Mouse (Mus musculus): ENCODE results near the gene Eml6. TPM values are rescaled to one million over a fixed set of nuclear protein-coding genes. Genes with fewer than 3 reads are reported as not detected.
"Not testable (repeated sequence)": the region's sequence is repeated elsewhere in the genome, so short reads cannot be mapped to it uniquely, and the experiment has no call there.

Eml6 gene
- polyA plus RNA-seq, 1 experiment from 2014 or later: 3.6 TPM

- H3K27me3 ChIP-seq: no peaks in the 10 kb centered on the region
- no peaks in the 10 kb centered on the region for H3K9me3 ChIP-seq
- no peaks in the 10 kb centered on the region for H3K36me3 ChIP-seq
- H3K4me1 ChIP-seq: no peaks in the 10 kb centered on the region
- no peak overlapping the region for H3K4me2 ChIP-seq (replicated peaks)
- no peak overlapping the region for H3K27ac ChIP-seq (replicated peaks)
- no peak for ATAC-seq (replicated peaks)
- no peak overlapping the region for H3K9ac ChIP-seq (replicated peaks)
- no peak overlapping the region for H3K4me3 ChIP-seq
These were observed 188.8 kb downstream of the Eml6 start for GRCm38 (mm10) chr11:29837066-29837465.

DNA sequence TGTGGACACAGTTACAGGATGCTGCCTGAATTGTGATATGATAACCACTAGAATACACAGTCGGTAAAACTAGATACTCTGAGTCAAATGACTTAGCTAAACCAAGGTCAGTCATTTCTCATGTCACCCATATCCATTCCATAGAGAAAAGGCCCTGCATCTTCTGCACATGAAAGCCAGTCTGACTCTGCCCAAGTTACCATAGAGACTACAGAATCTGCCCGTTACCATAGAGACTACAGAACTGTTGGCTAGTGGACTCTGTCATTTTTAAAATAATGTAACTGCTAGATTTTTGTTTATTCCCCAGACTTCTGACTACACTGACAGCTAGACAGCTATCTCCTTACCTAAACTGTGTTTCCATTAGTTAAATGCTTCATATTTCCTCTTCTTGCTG, 198.1 kb downstream of the Eml6 start:
- H3K36me3 ChIP-seq: no peaks in the 10 kb centered on the region
- no peak overlapping the region for H3K27ac ChIP-seq (replicated peaks)
- no peak overlapping the region for H3K4me3 ChIP-seq
- no peaks in the 10 kb centered on the region for H3K4me1 ChIP-seq
- H3K27me3 ChIP-seq: 0 out of 2 replicates have a peak, but pooled peaks cover 4% of the 10 kb centered on the region
- H3K9ac ChIP-seq (replicated peaks): no peak overlapping the region
- H3K9me3 ChIP-seq: no peaks in the 10 kb centered on the region
- no peak overlapping the region for H3K4me2 ChIP-seq (replicated peaks)
- WGBS: 85% methylated on average over 2 of the region's 2 CpGs
- no peak for ATAC-seq (replicated peaks)

DNA sequence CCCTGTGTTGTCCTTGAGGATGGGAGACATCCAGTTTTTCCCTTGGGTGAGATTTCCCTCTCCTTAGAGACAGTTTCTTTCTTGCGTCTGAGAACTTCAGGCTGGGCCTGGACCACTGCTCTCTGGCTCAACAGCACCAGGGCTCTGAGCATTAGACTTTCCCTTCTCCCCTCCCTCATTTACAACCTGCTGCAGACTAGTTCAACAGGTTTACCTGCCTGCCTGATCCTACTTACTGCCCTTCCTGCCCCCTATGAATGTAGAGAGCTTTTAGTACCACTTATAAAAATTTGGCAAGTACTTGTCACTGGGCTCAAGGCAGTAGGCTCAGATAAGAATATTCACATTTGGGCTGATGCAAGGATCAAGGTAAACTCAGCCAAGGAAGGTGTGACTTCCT, 199.8 kb downstream of the Eml6 start:
- no peak for ATAC-seq (replicated peaks)
- Histone ChIP-seq H3K4me3 (no peak overlapping the region), H3K9me3 (no peaks in the 10 kb centered on the region), H3K27ac (replicated peaks) (no peak overlapping the region), H3K4me1 (no peaks in the 10 kb centered on the region), H3K9ac (replicated peaks) (no peak overlapping the region), H3K36me3 (no peaks in the 10 kb centered on the region), H3K27me3 (0 out of 2 replicates have a peak, but pooled peaks cover 4% of the 10 kb centered on the region), H3K4me2 (replicated peaks) (no peak overlapping the region)
- 100% methylated on average over 1 of the region's 1 CpGs for WGBS

DNA sequence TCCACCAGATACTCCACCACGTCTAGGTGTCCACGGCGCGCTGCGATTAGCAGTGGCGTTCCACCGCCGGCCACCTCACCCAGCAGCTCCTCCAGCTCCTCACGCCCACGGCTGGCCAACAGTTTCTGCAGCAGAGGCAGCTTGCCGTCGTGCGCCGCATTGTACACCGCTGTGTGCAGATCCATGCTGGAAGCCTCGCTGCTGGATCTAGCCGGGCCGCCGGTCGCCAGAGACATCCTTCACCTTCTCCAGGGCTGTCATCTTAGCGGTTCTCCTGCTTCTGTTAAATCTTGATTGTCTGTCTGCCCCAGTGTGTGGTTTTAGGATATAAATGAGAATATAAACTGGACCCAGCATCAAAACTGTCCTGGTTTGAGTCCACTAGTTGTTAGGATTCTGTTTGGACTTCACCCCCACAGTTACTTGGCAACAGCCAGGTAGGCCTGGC, 200.5 kb downstream of the Eml6 start, which contains the start of gene 4931440F15Rik:
4931440F15Rik (minus strand) TSS at position 398 of the 448 bp plus-strand sequence.
- WGBS: 46% methylated on average over 21 of the region's 21 CpGs

DNA sequence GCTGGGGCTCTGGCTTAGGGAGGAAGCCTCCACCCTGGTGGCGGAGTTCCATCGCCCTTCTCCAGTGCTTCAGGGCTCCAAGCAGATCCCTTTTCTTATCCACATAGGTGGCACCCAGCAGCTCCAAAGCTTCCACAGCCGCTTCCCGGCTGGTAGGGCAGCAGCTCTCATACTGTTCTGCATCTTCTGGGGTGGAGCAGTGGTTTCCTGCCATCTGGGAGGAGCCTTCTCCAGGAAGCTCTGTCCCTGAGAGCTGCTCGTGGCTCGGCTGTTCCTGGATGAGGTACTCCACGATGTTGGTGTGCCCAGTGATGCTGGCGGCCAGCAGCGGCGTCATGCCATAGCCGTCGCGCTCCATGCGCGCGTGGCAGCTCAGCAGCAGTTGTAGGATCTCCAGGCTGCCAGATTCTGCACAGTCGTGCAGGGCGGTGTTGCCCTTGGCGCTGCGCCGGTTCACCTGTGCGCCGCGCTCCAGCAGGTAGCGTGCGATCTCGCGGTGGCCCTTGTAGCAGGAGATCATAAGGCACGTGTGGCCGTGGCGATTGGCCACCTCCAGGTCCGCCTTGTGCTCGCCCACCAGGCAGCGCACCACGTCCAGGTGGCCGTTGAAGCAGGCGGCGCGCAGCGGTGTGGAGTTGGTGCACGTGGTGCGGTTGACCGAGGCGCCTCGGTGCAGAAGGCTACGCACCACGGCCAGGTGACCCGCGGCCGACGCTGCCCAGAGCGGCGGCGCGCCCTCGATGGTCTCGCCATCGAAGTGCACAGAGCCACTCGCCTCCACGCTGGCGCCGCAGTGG, 201.2 kb downstream of the Eml6 start:
- H3K9me3 ChIP-seq: not testable (repeated sequence)

More for the DNA sequence above, 200.5 kb downstream of the Eml6 start, which contains the start of gene 4931440F15Rik:
- not testable (repeated sequence) for H3K27me3 ChIP-seq; H3K36me3 ChIP-seq; H3K4me1 ChIP-seq; H3K9me3 ChIP-seq; H3K27ac ChIP-seq (replicated peaks); H3K9ac ChIP-seq (replicated peaks)
- peak within 1 kb of the TSS; percentile 13; the same call in 1 of the 2 replicates for H3K4me3 ChIP-seq
- peak; percentile 29; the same call in 1 of the 2 replicates for ATAC-seq (replicated peaks)
- H3K4me2 ChIP-seq (replicated peaks): peak within 1 kb of the TSS; percentile 27; the same call in 1 of the 2 replicates

GRCm38 (mm10) chr11:29823141-29823540, 202.7 kb downstream of the Eml6 start:
- Histone ChIP-seq H3K36me3 (no peaks in the 10 kb centered on the region), H3K9ac (replicated peaks) (no peak overlapping the region), H3K4me3 (no peak overlapping the region), H3K4me1 (no peaks in the 10 kb centered on the region), H3K4me2 (replicated peaks) (no peak overlapping the region), H3K9me3 (no peaks in the 10 kb centered on the region), H3K27me3 (0 out of 2 replicates have a peak, but pooled peaks cover 4% of the 10 kb centered on the region), H3K27ac (replicated peaks) (no peak overlapping the region)
- ATAC-seq (replicated peaks): no peak
- 92% methylated on average over 2 of the region's 2 CpGs for WGBS

More for the DNA sequence above, 201.2 kb downstream of the Eml6 start:
- H3K4me1 ChIP-seq; H3K36me3 ChIP-seq; H3K9ac ChIP-seq (replicated peaks); H3K27ac ChIP-seq (replicated peaks); H3K27me3 ChIP-seq: not testable (repeated sequence)
- ATAC-seq (replicated peaks): peak; percentile 64
- WGBS: 29% methylated on average over 62 of the region's 62 CpGs
- Histone ChIP-seq H3K4me2 (replicated peaks) (peak overlapping the region; percentile 27; the same call in 1 of the 2 replicates), H3K4me3 (peak overlapping the region; percentile 13; the same call in 1 of the 2 replicates)

DNA sequence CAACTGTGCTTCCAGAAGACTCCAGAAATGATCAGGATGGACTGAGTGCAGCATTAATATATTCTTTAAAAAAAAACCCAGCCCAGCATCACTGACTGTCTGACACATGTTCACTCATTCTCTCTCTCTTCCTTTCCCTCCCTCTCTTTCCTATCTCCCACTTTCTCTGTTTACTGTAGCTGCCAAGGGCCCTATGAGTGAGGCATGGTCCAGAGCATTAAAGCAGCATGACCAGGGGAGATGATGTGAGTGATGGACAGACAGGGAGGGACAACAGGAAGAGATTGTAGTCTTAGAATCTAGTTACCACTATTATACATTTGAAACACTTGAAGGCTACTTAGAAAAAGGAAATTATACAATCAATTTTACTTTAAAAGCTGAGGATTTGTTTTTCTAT, 210.2 kb downstream of the Eml6 start:
- ATAC-seq (replicated peaks): no peak
- no peaks in the 10 kb centered on the region for H3K36me3 ChIP-seq
- H3K4me1 ChIP-seq: no peaks in the 10 kb centered on the region
- H3K4me2 ChIP-seq (replicated peaks): no peak overlapping the region
- H3K9me3 ChIP-seq: no peaks in the 10 kb centered on the region
- H3K27ac ChIP-seq (replicated peaks): no peak overlapping the region
- no peak overlapping the region for H3K4me3 ChIP-seq
- H3K27me3 ChIP-seq: no peaks in the 10 kb centered on the region
- H3K9ac ChIP-seq (replicated peaks): no peak overlapping the region

- Histone ChIP-seq H3K27ac (replicated peaks) (no peak overlapping the region), H3K36me3 (no peaks in the 10 kb centered on the region), H3K4me2 (replicated peaks) (no peak overlapping the region), H3K4me3 (no peak overlapping the region), H3K9ac (replicated peaks) (no peak overlapping the region), H3K4me1 (no peaks in the 10 kb centered on the region), H3K9me3 (no peaks in the 10 kb centered on the region), H3K27me3 (no peaks in the 10 kb centered on the region)
- WGBS: 88% methylated on average over 3 of the region's 3 CpGs
- no peak for ATAC-seq (replicated peaks)
These were observed 210.6 kb downstream of the Eml6 start for GRCm38 (mm10) chr11:29815261-29815660.

GRCm38 (mm10) chr11:29813267-29813666, 212.6 kb downstream of the Eml6 start:
- Histone ChIP-seq H3K9ac (replicated peaks) (no peak overlapping the region), H3K4me3 (no peak overlapping the region), H3K27ac (replicated peaks) (no peak overlapping the region), H3K4me1 (no peaks in the 10 kb centered on the region), H3K4me2 (replicated peaks) (no peak overlapping the region), H3K36me3 (no peaks in the 10 kb centered on the region), H3K9me3 (no peaks in the 10 kb centered on the region), H3K27me3 (no peaks in the 10 kb centered on the region)
- ATAC-seq (replicated peaks): no peak
- 98% methylated on average over 1 of the region's 1 CpGs for WGBS

DNA sequence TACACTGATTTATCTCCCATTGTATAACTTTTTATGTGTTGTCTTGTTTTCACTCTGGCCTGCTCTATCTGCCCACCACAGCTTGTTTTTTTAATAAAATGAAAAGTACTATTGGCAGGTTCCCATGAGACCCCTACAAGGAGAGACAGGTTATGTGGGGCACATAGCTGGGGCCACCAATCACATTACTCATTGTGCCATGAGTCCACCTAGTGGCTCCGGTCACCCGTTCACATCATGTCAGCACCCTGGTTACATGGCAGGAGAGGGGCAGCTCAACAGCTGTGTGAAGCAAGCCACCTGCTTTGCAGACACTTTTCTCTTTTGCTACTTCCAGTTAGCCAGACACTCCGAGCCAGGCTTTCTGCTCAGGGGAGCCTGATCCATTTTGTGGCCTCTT, 213.4 kb downstream of the Eml6 start:
- Histone ChIP-seq H3K9me3 (no peaks in the 10 kb centered on the region), H3K27ac (replicated peaks) (no peak overlapping the region), H3K36me3 (no peaks in the 10 kb centered on the region), H3K4me3 (no peak overlapping the region), H3K4me1 (no peaks in the 10 kb centered on the region), H3K27me3 (no peaks in the 10 kb centered on the region), H3K9ac (replicated peaks) (no peak overlapping the region), H3K4me2 (replicated peaks) (no peak overlapping the region)
- WGBS: 84% methylated on average over 3 of the region's 3 CpGs
- ATAC-seq (replicated peaks): no peak

GRCm38 (mm10) chr11:29810324-29810723, 215.5 kb downstream of the Eml6 start:
- Histone ChIP-seq H3K9ac (replicated peaks) (no peak overlapping the region), H3K27ac (replicated peaks) (no peak overlapping the region), H3K4me3 (no peak overlapping the region), H3K9me3 (no peaks in the 10 kb centered on the region), H3K4me2 (replicated peaks) (no peak overlapping the region), H3K4me1 (no peaks in the 10 kb centered on the region), H3K36me3 (no peaks in the 10 kb centered on the region), H3K27me3 (no peaks in the 10 kb centered on the region)
- 97% methylated on average over 3 of the region's 3 CpGs for WGBS
- no peak for ATAC-seq (replicated peaks)

GRCm38 (mm10) chr11:29808981-29809589, 216.7 kb downstream of the Eml6 start:
- Histone ChIP-seq H3K4me2 (replicated peaks) (no peak overlapping the region), H3K4me1 (no peaks in the 10 kb centered on the region), H3K36me3 (no peaks in the 10 kb centered on the region), H3K4me3 (no peak overlapping the region), H3K27ac (replicated peaks) (no peak overlapping the region), H3K9me3 (no peaks in the 10 kb centered on the region), H3K27me3 (no peaks in the 10 kb centered on the region), H3K9ac (replicated peaks) (no peak overlapping the region)
- WGBS: 92% methylated on average over 7 of the region's 7 CpGs
- ATAC-seq (replicated peaks): no peak
